Mouse (Mus musculus) kidney, postnatal 36 days (tissue): ENCODE data around the gene Actg1.
"Not testable (repeated sequence)": the region's sequence is repeated elsewhere in the genome, so short reads cannot be mapped to it uniquely, and the experiment has no call there.

Source experiments
- DNase-seq, 2 experiments: peaks; one replicate each; pipeline ENCODE4 v3.0.0; 2021 to 2022; ENCODE audit warnings: mixed read lengths in 2 of 2

The Actg1 gene

GRCm38 (mm10) chr11:120360062-120360461, 11.7 kb upstream of the Actg1 start:
- DNase-seq: peak; percentile 72 to 78

- no peak for DNase-seq
Measured at GRCm38 (mm10) chr11:120359391-120359790, 11.0 kb upstream of the Actg1 start.

- peak; percentile 58 to 66 for DNase-seq
Measured at GRCm38 (mm10) chr11:120357791-120358401, 9.6 kb upstream of the Actg1 start.

GRCm38 (mm10) chr11:120356900-120357299, 8.6 kb upstream of the Actg1 start:
- no peak for DNase-seq

DNA sequence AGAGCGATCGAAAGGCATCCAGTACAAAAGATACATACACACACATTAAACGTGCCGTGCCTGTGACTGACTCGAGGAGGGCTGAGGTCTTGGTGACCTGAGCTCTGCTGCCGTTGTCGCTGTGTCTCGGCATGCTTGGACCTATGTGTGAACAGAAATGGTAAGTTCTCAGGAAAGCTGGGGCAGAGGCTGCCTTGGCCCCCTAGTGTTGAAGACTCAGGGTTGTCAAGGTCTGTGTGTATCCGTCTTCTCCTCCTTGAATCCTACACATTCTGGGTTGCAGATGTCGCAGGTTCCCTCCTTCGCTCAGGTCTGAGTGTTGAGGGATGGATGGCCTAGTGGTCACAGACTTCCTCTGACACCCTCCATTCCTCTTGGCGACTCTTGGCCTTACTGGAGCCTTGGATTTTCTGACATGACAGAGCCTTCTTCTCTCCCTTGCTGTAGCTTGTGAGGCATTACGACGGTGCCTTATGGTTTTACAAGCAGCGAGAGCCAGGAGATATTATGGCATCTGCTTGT, 8.0 kb upstream of the Actg1 start:
- no peak for DNase-seq

DNA sequence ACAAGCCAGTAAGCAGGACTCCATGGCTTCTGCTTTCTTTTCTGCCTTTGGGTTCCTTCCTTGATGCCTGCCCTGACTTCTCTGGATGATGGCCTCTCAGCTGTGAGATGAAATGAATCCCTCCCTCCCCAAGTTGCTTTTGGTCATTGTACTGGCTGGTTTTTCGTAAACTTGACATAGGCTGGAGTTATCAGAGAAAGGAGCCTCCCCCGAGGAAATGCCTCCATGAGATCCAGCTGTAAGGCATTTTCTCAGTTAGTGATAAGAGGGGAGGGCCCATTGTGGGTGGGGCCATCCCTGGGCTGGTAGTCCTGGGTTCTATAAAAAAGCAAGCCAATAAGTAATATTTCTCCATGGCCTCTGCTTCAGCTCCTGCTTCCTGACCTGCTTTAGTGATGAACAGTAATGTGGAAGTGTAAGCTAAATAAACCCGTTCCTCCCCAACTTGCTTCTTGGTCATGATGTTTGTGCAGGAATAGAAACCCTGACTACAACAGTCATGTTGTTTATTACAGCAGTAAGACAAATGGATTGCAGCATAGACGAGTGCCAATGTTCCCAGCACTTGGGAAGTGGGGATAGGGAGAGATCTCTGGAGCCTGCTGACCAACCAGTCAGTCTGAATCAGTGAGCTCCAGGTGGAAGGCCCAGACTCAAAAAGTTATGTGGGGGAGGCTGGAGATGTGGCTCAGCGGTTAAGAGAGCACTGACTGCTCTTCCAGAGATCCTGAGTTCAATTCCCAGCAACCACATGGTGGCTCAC, 7.1 kb upstream of the Actg1 start:
- no peak for DNase-seq

- DNase-seq: peak in 1 of 2 experiments; percentile 0
Measured at GRCm38 (mm10) chr11:120354304-120355276, 6.2 kb upstream of the Actg1 start.

- DNase-seq: peak; percentile 86 to 95
Measured at GRCm38 (mm10) chr11:120353500-120354303, 5.4 kb upstream of the Actg1 start.

DNA sequence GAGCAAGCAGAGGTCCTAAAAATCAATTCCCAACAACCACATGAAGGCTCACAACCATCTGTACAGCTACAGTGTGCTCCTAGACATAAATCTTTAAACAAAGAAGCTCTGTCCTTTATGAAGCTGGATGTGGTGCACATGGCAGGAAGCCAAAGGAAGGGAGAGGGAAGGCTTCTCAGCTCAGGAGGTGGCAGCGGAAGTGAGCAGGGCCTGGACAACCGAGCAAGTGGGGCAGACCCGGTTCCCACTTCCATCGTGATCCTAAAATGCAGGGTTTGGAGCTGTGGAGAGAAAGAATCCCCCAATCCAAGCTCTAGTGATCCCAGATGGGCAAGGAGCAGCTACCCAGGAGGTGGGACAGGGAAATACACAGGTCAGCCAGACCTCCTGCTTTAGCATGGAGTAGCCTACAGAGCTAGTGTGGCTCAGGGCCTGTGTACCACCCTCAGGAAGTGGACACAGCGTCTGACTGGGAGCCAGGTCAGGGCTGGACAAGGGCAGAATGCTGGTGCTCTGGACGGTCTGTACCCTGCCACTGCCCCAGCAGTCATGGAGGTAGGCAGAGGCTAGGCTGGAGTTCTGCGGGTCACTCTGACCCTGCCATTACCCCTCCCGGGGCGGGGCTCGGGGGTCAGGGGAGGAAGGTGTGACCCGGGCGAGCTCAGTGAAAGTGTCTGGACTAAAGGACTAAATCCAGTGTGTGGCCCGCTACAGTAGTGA, 4.4 kb upstream of the Actg1 start:
- peak; percentile 56 to 59 for DNase-seq

- not testable (repeated sequence) for DNase-seq
Measured at GRCm38 (mm10) chr11:120352093-120352350, 3.7 kb upstream of the Actg1 start.

- DNase-seq: no peak
Measured at GRCm38 (mm10) chr11:120351250-120352092, 3.1 kb upstream of the Actg1 start.

DNA sequence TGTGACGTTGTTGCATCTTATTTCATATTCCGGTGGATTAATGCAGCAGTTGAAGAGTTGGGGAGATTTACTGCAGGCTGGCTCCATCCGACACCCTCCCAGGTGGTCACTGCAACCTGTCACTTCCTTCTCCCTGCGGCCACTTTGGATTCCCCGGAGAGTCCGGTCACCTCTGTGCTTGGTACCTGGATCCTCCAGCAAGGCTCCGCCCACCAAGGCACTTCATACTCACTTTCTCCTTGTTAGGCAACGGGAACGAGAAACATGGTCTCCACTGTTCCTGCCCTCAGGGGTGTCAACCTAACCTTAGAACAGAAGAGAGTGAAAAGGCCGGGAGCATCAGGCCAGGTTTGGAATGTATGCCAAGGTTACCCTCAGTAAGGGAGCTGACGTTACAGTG, 2.4 kb upstream of the Actg1 start:
- DNase-seq: peak; percentile 47 to 64

- peak; percentile 94 to 95 for DNase-seq
Measured at GRCm38 (mm10) chr11:120349986-120350702, 1.8 kb upstream of the Actg1 start.

- DNase-seq: peak; percentile 67 to 70
Measured at GRCm38 (mm10) chr11:120349371-120349985, 1.1 kb upstream of the Actg1 start.

- peak in 1 of 2 experiments; percentile 77 for DNase-seq
Measured at GRCm38 (mm10) chr11:120348684-120349370, 485 bp upstream of the Actg1 start.

DNA sequence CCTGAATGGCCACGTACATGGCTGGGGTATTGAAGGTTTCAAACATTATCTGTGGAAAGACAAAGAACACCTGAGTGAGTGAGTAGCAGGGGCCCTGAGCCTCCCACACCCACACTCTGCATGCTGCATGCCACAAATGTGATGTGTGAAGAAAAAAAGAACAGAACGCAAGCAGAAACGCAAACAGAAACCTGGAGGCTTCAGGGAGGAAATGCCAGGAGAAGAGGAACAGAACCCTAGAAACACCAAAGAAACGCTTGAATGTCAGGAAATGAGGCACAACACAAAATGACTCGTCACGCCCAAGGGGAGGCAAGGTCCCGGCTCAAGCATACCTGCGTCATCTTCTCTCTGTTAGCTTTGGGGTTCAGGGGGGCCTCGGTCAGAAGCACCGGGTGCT, 1.0 kb downstream of the Actg1 start:
- no peak for DNase-seq

DNA sequence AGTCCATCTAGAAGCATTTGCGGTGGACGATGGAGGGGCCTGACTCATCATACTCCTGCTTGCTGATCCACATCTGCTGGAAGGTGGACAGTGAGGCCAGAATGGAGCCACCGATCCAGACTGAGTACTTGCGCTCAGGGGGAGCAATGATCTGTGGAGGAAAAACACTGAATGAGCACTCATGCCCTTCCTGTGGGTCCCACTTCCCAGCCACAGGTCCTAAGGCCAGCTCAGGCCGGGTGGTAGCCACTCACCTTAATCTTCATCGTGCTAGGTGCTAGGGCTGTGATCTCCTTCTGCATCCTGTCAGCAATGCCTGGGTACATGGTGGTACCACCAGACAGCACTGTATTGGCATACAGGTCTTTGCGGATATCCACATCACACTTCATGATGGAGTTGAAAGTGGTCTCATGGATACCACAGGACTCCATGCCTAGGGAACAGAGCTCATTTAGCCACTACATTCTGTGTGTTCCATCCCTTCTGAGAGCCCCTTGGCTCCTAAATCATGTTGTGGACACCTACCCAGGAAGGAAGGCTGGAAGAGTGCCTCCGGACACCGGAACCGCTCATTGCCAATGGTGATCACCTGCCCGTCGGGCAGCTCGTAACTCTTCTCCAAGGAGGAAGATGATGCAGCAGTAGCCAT, 1.8 kb downstream of the Actg1 start:
- DNase-seq: not testable (repeated sequence)

DNA sequence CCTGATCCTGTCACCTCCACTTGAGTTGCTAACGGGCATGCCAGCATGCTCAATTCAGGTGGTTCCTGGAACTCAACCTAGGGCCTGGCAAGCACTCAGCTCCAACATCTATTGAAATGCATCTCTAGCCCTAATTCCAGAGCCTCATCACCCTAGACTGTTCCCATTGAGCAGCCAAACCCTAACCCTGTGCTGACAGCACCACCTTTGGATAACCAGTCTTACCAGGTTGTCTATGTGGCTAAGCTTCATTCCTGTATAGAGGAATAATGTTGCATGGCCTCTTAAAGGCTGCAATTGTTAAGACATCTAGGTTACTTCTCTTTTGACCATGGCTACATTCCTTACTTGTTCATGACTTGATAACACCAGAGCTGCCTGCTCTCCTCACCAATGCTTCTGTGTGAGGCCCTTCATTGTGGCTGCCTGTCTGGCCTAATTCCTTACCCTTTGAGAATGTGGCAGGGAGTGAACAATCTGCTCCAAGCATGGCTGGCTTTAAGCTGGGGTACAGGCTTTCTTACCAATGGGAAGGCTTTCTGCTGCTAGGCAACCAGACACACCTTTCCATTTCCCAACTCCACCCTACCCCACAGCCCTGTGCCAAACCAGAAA, 3.2 kb downstream of the Actg1 start:
- DNase-seq: no peak
